Mouse (Mus musculus): ENCODE measurements around the gene Ilf2.

Gene Ilf2

GRCm38 (mm10) chr3:90461935-90462334 lies 14.0 kb upstream of the Ilf2 start:
- no peak for DNase-seq (ENCODE audit: extremely low read depth, low read depth, low spot score)

- no peak for DNase-seq (ENCODE audit: extremely low read depth, low read depth, low spot score)
Observed at GRCm38 (mm10) chr3:90462579-90462978, 13.3 kb upstream of the Ilf2 start.

GRCm38 (mm10) chr3:90464552-90465080 lies 11.3 kb upstream of the Ilf2 start:
- DNase-seq (ENCODE audit: extremely low read depth, low read depth, low spot score): no peak

GRCm38 (mm10) chr3:90465081-90465685 lies 10.7 kb upstream of the Ilf2 start:
- DNase-seq (ENCODE audit: extremely low read depth, low read depth, low spot score): no peak

GRCm38 (mm10) chr3:90465686-90466310 lies 10.1 kb upstream of the Ilf2 start, which contains the start of gene Npr1:
TSS of gene Npr1 (minus strand) at chr3:90465866.
- DNase-seq (ENCODE audit: extremely low read depth, low read depth, low spot score): no peak

GRCm38 (mm10) chr3:90466311-90466766 lies 9.6 kb upstream of the Ilf2 start:
- DNase-seq (ENCODE audit: extremely low read depth, low read depth, low spot score): no peak

GRCm38 (mm10) chr3:90467618-90468300 lies 8.2 kb upstream of the Ilf2 start:
- no peak for DNase-seq (ENCODE audit: extremely low read depth, low read depth, low spot score)

GRCm38 (mm10) chr3:90472213-90472612 lies 3.7 kb upstream of the Ilf2 start:
- DNase-seq (ENCODE audit: extremely low read depth, low read depth, low spot score): no peak

- DNase-seq (ENCODE audit: extremely low read depth, low read depth, low spot score): no peak
Observed at GRCm38 (mm10) chr3:90475151-90475830, 635 bp upstream of the Ilf2 start.

GRCm38 (mm10) chr3:90486998-90487397 lies 11.1 kb downstream of the Ilf2 start:
- no peak for DNase-seq (ENCODE audit: extremely low read depth, low read depth, low spot score)

GRCm38 (mm10) chr3:90488576-90488975 lies 12.7 kb downstream of the Ilf2 start:
- no peak for DNase-seq (ENCODE audit: extremely low read depth, low read depth, low spot score)

- DNase-seq (ENCODE audit: extremely low read depth, low read depth, low spot score): no peak
Observed at GRCm38 (mm10) chr3:90490696-90491256, 14.8 kb downstream of the Ilf2 start, which contains the start of gene Snapin. TSS of gene Snapin (minus strand) at chr3:90491033.

GRCm38 (mm10) chr3:90491350-90491749 lies 15.4 kb downstream of the Ilf2 start:
- DNase-seq (ENCODE audit: extremely low read depth, low read depth, low spot score): no peak

- DNase-seq (ENCODE audit: extremely low read depth, low read depth, low spot score): no peak
Observed at GRCm38 (mm10) chr3:90493831-90494540, 18.1 kb downstream of the Ilf2 start.

GRCm38 (mm10) chr3:90495850-90496525 lies 20.1 kb downstream of the Ilf2 start:
- no peak for DNase-seq (ENCODE audit: extremely low read depth, low read depth, low spot score)

GRCm38 (mm10) chr3:90497597-90497996 lies 21.7 kb downstream of the Ilf2 start:
- no peak for DNase-seq (ENCODE audit: extremely low read depth, low read depth, low spot score)

- no peak for DNase-seq (ENCODE audit: extremely low read depth, low read depth, low spot score)
Observed at GRCm38 (mm10) chr3:90503444-90503843, 27.5 kb downstream of the Ilf2 start.

GRCm38 (mm10) chr3:90505216-90505615 lies 29.3 kb downstream of the Ilf2 start:
- DNase-seq (ENCODE audit: extremely low read depth, low read depth, low spot score): no peak

- DNase-seq (ENCODE audit: extremely low read depth, low read depth, low spot score): no peak
Observed at GRCm38 (mm10) chr3:90506362-90506761, 30.4 kb downstream of the Ilf2 start.
